Mouse (Mus musculus): ENCODE results near the gene Bnip1.

- TF ChIP-seq CTCF (IDR thresholded peaks at IDR 0.05; ENCODE audit: borderline replicate concordance, control insufficient read depth, extremely low read depth, insufficient read depth, low read length, poor library complexity) (no peak), POLR2A (IDR thresholded peaks at IDR 0.05; ENCODE audit: control insufficient read depth, extremely low read depth, insufficient read depth, low read length, poor library complexity) (no peak)
Measured at GRCm38 (mm10) chr17:26776211-26776610, 4.7 kb upstream of the Bnip1 start.

All from thymus, adult 2 months (tissue).